Mouse (Mus musculus) forebrain, embryonic 11.5 days (tissue): ENCODE measurements around the gene Ptpro. TPM values are rescaled to one million over a fixed set of nuclear protein-coding genes. Genes with fewer than 3 reads are reported as not detected.

Experiments used
- ATAC-seq: fragments of 200-750 bp; cut with Nextera tagmentation; replicated peaks from 2 replicates; pipeline ENCODE4 v1.8.0; 2017; ENCODE audit warnings: moderate TSS enrichment; ENCODE audit not compliant: low FRiP score
- DNase-seq: peaks from one replicate; pipeline ENCODE4 v3.0.0-alpha.2; 2017; ENCODE audit warnings: low spot score
- H3K27ac ChIP-seq: fragments of 300-500 bp; sonication (generic); 2 replicates; pipeline ENCODE4 v1.5.1; 2014; ENCODE audit warnings: low read depth, low read length
- H3K27me3 ChIP-seq: fragments of 300-500 bp; sonication (generic); 2 replicates; pipeline ENCODE4 v1.6.1; 2014; ENCODE audit warnings: mild to moderate bottlenecking, low read length, mixed read lengths; ENCODE audit not compliant: control insufficient read depth, insufficient read depth
- H3K36me3 ChIP-seq: fragments of 300-500 bp; sonication (generic); 2 replicates; pipeline ENCODE4 v1.6.1; 2014; ENCODE audit warnings: mild to moderate bottlenecking, low read length, moderate library complexity, mixed read lengths; ENCODE audit not compliant: control insufficient read depth, insufficient read depth
- H3K4me1 ChIP-seq: fragments of 300-500 bp; sonication (generic); replicated peaks from 2 replicates; pipeline ENCODE4 v1.6.1; 2014; ENCODE audit warnings: low read length, mixed read lengths; ENCODE audit not compliant: control insufficient read depth, insufficient read depth
- H3K4me2 ChIP-seq: fragments of 300-500 bp; sonication (generic); 2 replicates; pipeline ENCODE4 v1.6.1; 2014; ENCODE audit warnings: low read depth, mild to moderate bottlenecking, low read length, moderate library complexity, mixed read lengths; ENCODE audit not compliant: severe bottlenecking
- H3K4me3 ChIP-seq: fragments of 300-500 bp; sonication (generic); 2 replicates; pipeline ENCODE4 v1.5.1; 2014; ENCODE audit warnings: low read depth, low read length
- H3K9ac ChIP-seq: fragments of 300-500 bp; sonication (generic); 2 replicates; pipeline ENCODE4 v1.6.1; 2014; ENCODE audit warnings: low read length
- H3K9me3 ChIP-seq: fragments of 300-500 bp; sonication (generic); 2 replicates; pipeline ENCODE4 v1.6.1; 2016; ENCODE audit warnings: low read length, mixed read lengths; ENCODE audit not compliant: control insufficient read depth
- WGBS: fragments of 180-500 bp; shearing (Covaris S2); extraction: QIAGEN DNeasy Blood & Tissue Kit; methylation state at CpG from one replicate; pipeline ENCODE4 v1.1.7; 2014; 5-methylcytosine and 5-hydroxymethylcytosine counted together
- polyA plus RNA-seq: library from polyadenylated mRNA; unstranded; fragments of >200 nt; fragmentation: Nextera tagmentation; extraction: Ambion mirVana; gene quantifications from 2 replicates; pipeline ENCODE4 v1.2.1, GENCODE M21; 2014

Ptpro gene
- polyA plus RNA-seq, 1 experiment from 2014 or later = 12.5 TPM

DNA sequence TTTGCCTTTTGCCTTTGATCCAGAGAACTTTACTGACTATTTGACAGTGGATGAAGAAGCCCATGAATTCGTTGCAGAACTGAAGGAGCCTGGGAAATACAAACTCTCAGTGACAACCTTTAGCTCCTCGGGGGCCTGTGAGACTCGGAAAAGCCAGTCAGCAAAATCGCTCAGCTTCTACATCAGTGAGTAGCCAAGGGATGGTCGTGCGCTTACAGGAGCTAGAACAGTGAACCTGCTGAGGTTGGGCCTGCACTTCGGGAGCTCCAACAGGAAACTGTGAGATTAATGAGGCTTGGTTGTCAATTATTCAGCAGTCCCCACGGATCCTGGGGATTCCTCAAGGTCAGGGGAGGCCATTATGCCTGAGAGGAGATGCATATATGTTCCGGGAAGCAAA, 130.4 kb downstream of the Ptpro start:
- Histone ChIP-seq H3K9me3 (no peaks in the 10 kb centered on the region), H3K9ac (no peak overlapping the region), H3K27ac (no peak overlapping the region), H3K4me3 (no peak overlapping the region), H3K4me1 (no peaks in the 10 kb centered on the region), H3K27me3 (no peaks in the 10 kb centered on the region), H3K4me2 (no peak overlapping the region), H3K36me3 (no peaks in the 10 kb centered on the region)
- ATAC-seq (no peak), DNase-seq (no peak)
- WGBS = 60% methylated on average over 9 of the region's 9 CpGs

DNA sequence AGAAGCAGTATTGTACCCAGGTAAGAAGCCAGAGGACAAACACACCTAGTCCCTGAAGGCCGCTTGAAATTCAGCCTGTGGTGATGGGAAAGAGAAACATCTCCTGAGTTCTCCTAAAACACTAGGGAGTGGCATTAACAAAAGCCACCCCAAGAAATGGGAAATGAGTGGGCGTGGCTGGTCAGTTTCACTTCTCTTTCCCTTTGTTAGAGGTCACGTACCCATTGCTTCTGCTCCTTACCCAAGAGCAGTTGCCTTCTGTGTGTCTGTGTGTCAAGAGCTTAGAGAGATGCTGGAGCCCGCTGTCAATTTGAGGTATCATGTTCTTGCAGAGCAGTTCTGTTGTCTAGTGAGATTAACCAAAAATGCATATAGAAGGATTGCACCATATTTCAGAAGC, 134.2 kb downstream of the Ptpro start:
- H3K4me2 ChIP-seq = no peak overlapping the region
- no peaks in the 10 kb centered on the region for H3K9me3 ChIP-seq
- no peaks in the 10 kb centered on the region for H3K4me1 ChIP-seq
- no peak overlapping the region for H3K4me3 ChIP-seq
- 89% methylated on average over 4 of the region's 4 CpGs for WGBS
- no peaks in the 10 kb centered on the region for H3K27me3 ChIP-seq
- H3K36me3 ChIP-seq = no peaks in the 10 kb centered on the region
- DNase-seq (no peak), ATAC-seq (no peak)
- no peak overlapping the region for H3K9ac ChIP-seq
- H3K27ac ChIP-seq = no peak overlapping the region

DNA sequence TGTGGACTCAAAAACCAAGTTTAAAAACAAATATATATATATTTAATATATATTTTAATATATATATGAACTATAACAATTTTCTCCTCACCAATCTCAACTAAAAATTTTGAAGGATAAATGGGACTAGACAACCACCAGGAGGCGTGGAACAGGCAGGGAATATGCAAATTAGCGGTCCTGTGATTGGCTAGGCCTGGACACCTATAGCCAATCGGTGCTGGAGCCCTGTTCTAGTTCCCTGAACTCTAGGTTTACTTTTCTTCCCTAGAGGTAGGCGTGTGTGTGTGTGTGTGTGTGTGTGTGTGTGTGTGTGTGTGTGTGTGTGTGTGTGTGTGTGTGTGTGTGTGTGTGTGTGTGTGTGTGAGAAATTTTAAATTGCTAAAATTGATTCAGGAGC, 134.8 kb downstream of the Ptpro start:
- 57% methylated on average over 4 of the region's 4 CpGs for WGBS
- no peaks in the 10 kb centered on the region for H3K36me3 ChIP-seq

DNA sequence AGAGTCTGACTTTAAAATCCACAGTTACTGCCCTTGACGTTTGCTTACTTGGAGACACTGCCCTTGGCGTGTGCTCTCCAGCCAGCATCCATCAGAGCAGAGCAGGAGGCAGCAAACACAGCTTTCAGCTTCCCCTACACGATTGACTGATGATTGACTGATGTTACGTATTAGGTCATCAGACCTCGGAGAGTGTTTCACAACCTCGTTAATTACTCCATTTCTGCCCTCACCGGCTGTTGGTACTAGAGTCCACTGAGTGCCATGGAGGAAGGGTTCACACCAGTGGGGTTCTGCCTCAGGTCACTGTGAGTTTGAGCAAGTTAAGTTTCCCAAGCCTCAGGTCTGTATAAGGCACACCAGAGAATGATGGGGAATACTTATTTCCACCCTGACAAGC, 143.0 kb downstream of the Ptpro start:
- ATAC-seq = no peak
- no peak overlapping the region for H3K9ac ChIP-seq
- no peak overlapping the region for H3K4me3 ChIP-seq
- no peaks in the 10 kb centered on the region for H3K36me3 ChIP-seq
- no peaks in the 10 kb centered on the region for H3K9me3 ChIP-seq
- H3K27me3 ChIP-seq = no peaks in the 10 kb centered on the region
- no peak overlapping the region for H3K27ac ChIP-seq
- 86% methylated on average over 7 of the region's 7 CpGs for WGBS
- H3K4me1 ChIP-seq = no peaks in the 10 kb centered on the region
- H3K4me2 ChIP-seq = no peak overlapping the region
- no peak for DNase-seq

More for the DNA sequence above, 134.8 kb downstream of the Ptpro start:
- H3K4me3 ChIP-seq = no peak overlapping the region
- H3K27ac ChIP-seq = no peak overlapping the region
- H3K9ac ChIP-seq = no peak overlapping the region
- DNase-seq = no peak
- H3K4me1 ChIP-seq = no peaks in the 10 kb centered on the region
- no peaks in the 10 kb centered on the region for H3K9me3 ChIP-seq
- H3K4me2 ChIP-seq = no peak overlapping the region
- no peak for ATAC-seq
- no peaks in the 10 kb centered on the region for H3K27me3 ChIP-seq

DNA sequence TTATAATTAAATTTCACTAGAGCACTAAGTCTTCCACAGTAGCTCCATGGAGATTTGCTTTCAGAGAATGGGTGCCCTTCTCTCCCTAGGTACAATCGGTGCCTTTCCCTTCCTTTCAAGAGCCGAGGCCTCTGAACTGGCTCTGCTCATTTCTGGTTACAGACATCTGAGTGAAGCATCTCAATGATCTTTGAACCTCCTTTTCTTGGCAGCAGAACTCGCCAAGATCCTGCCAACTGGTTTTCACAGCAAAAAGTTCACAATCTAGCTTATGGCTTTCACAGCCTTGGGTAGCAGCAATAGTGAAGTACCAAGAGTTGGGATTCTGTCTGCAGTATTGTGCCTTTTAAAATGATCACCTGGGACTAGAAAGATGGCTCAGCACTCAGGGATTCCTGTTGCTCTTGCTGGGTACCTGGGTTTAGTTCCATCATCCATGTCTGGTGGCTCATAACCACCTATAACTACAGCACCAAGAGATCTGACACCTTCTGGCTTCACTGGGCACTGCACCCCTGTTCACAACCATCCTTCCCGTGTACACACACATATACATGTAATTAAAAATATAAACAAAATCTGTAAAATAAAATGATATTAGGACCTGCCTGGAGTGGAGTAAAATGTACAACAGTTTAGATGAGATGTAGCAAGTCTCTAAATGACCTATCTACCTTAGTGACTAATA, 144.1 kb downstream of the Ptpro start:
- H3K27ac ChIP-seq = no peak overlapping the region
- no peaks in the 10 kb centered on the region for H3K4me1 ChIP-seq
- H3K9me3 ChIP-seq = no peaks in the 10 kb centered on the region
- ATAC-seq = no peak
- H3K4me3 ChIP-seq = no peak overlapping the region
- DNase-seq = no peak
- no peak overlapping the region for H3K9ac ChIP-seq
- no peaks in the 10 kb centered on the region for H3K36me3 ChIP-seq
- H3K4me2 ChIP-seq = no peak overlapping the region
- 81% methylated on average over 4 of the region's 4 CpGs for WGBS
- H3K27me3 ChIP-seq = no peaks in the 10 kb centered on the region

DNA sequence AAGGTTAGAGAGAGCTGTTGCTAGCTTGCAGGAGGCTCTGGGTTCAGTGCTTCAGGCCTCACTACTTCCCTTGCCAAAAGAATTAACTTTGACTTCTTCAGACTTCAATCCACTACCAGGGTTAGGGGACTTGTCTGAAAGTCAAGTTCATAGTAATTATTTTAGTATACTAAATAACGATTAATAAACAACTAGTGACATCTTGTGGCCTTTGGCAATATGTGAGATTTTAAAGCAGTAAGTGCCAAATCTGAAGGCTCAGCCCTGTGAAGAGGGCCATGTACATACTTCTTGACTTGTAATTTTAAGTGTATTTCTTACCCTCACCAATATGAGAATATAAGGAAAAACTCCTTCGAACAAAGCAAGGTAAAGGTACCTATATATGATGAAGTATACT, 145.2 kb downstream of the Ptpro start:
- Histone ChIP-seq H3K36me3 (no peaks in the 10 kb centered on the region), H3K4me1 (no peaks in the 10 kb centered on the region), H3K9me3 (no peaks in the 10 kb centered on the region), H3K4me2 (no peak overlapping the region), H3K4me3 (no peak overlapping the region), H3K27me3 (no peaks in the 10 kb centered on the region), H3K9ac (no peak overlapping the region), H3K27ac (no peak overlapping the region)
- ATAC-seq (no peak), DNase-seq (no peak)
- 87% methylated on average over 2 of the region's 2 CpGs for WGBS

DNA sequence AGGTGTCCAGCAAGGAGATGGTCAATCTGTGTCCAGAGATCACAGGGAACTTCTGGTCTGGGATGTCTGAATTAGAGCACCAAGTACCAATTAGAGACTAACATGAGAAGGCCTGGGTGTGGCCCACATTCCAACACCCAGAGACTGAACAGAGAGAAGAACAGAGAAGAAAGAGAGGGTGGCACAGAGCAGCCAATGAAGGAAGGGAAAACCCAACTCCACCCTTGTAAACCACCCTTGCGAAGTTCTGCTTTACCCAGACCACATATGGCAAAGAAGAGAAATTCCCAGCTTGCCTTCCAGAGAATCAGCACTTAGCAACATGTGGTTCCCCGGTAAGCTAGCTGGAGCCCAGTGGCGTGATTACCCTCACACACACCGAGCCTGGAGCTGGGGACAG, 152.1 kb downstream of the Ptpro start:
- Histone ChIP-seq H3K27me3 (no peaks in the 10 kb centered on the region), H3K9ac (no peak overlapping the region), H3K36me3 (no peaks in the 10 kb centered on the region), H3K4me2 (no peak overlapping the region), H3K27ac (no peak overlapping the region), H3K4me3 (no peak overlapping the region), H3K9me3 (no peaks in the 10 kb centered on the region), H3K4me1 (no peaks in the 10 kb centered on the region)
- WGBS = 85% methylated on average over 4 of the region's 4 CpGs
- ATAC-seq = no peak
- DNase-seq = no peak

DNA sequence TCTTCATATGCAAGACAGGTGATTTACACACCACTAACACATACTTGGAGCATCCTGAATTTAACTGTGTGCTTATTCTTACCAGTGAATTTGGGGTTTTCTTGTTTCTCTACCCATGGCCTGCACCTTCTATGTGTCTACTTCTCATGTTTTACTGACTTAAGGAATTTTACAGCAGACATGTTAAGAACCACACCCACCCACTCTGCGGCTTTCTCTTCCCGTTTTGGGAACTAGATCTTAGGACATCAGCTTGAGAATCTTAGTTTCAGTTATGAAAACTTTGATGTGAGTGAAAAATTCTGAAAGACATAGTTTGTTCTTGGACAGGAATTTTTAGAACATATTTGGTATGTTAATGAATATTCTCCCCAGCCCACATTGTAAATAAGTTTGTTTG, 153.6 kb downstream of the Ptpro start:
- ATAC-seq (no peak), DNase-seq (no peak)
- Histone ChIP-seq H3K9me3 (no peaks in the 10 kb centered on the region), H3K4me2 (no peak overlapping the region), H3K4me3 (no peak overlapping the region), H3K27ac (no peak overlapping the region), H3K9ac (no peak overlapping the region), H3K36me3 (no peaks in the 10 kb centered on the region), H3K4me1 (no peaks in the 10 kb centered on the region), H3K27me3 (no peaks in the 10 kb centered on the region)
- 85% methylated on average over 2 of the region's 2 CpGs for WGBS

DNA sequence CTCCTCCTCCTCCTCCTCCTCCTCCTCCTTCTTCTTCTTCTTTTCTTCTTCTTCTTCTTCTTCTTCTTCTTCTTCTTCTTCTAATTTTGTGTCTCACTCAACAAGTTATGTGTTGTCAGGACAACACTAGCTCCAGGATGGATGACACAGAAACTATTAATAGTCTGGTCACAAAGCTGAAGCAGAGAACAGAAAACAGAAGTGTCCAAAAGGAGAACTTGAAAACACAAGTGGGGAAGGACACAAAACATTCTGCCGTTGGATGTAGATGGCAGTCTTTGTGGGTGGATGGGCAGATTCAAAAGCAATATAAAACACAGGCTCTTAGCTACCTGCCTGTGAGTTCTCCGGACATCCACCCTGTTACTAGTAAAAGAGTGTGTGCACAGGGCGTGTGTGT, 158.4 kb downstream of the Ptpro start:
- Histone ChIP-seq H3K9ac (no peak overlapping the region), H3K27me3 (no peaks in the 10 kb centered on the region), H3K9me3 (no peaks in the 10 kb centered on the region), H3K27ac (no peak overlapping the region), H3K36me3 (no peaks in the 10 kb centered on the region), H3K4me1 (no peaks in the 10 kb centered on the region), H3K4me3 (no peak overlapping the region), H3K4me2 (no peak overlapping the region)
- 64% methylated on average over 3 of the region's 3 CpGs for WGBS
- DNase-seq (no peak), ATAC-seq (no peak)
